Mouse (Mus musculus): ENCODE results near the gene AW011738.

Gene AW011738

DNA sequence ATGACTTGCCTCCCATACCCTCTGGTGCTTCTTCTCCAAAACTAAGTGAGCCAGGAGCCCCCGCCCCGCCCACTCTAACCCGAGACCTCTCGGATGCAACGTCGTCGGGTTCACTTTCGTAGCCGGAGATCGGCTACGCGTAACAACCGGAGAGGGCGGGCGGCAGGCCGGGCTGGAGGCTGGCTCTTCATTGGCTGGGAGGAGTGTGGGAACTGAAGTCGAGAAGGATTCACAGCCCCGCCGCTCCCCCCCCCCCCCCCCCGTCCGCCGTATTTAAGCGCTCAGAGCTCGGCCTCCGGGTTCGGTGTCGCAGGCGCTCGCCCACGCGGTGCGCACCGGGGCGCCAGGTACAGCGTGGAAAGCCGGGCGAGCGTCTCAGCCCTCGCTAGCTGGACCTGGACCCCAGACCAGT lies at the start of gene AW011738:
Gene AW011738 (plus strand): TSS at position 304 of the 412 bp plus-strand sequence.
- DNase-seq (ENCODE audit: low spot score) = peak; percentile 71

DNA sequence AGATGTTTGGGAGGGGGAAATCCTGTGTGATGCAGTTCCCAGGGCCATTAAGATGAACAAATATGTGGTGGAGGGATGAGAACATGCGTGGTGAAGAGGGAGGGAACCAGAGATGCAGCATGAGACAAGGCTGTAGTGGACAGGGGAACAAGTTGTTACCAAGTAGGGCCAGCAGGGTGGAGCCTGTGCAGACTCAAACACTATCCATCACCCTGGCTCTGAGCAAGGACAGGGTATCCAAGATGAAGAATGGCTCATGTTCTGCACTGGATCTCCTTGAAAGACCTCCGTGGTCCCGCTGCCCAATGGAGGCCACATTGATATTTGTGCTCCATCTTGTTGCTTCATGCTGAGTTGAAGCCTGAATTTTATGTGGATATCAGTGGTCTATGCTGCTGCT lies 48.3 kb upstream of the AW011738 start:
- no peak for DNase-seq (ENCODE audit: low spot score)

DNA sequence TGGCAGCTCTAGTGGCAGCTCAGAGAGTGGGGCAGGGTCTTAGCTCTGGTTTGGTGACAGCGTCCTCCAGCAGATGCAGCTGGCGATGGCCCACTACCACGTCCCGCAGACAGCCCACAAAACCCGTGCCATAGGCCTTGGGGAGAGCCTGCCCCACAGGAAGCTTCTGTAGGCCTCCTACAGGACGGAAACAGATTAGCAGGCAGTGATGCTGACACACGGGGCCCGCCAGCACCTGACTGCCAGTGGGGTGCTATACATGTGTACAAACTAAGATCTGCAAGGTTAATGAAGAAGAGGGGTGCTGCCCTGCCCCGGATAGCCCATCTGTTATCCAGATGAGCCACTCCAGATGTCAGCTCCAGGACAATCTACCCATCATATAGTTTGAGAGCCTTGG lies 36.6 kb upstream of the AW011738 start:
- peak; percentile 8 for DNase-seq (ENCODE audit: low spot score)

DNA sequence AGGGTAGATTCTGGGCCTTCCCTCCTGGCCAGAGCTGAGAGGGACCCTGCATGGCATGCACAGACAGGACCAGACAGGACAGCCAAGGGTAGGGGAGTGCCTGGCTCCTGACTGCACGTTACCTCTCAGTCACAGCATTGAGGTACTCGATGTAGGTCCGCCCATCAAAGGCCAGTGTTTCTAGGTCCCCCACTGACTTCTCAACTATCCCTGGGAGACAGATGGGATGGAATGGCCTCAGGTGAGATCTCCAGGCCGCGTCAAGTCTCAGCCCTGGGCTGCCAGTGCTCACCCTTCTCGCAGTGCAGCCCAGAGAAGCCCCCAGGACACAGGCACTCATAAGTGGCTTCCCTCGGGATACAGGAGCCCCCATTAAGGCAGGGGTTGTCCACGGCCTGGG lies 34.5 kb upstream of the AW011738 start:
- no peak for DNase-seq (ENCODE audit: low spot score)

DNA sequence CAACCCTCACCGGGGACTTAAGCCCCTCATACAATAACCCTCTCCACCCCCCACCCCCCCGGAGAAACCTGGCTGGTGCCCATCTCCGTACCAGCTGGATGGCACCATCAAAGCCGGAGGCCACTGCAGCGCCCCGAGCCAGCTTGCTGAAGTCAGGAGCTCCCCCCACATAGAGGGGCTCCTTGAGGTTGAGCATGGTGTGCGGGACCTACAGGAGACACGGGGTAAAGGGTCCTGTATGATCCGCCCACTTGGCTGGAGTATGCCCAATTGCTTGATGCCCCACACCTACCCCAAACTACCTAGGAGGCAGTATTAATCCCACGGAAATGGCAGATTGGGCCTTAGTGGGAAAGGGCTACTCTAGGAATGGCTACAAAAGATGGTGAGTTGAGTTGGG lies 34.0 kb upstream of the AW011738 start:
- no peak for DNase-seq (ENCODE audit: low spot score)

DNA sequence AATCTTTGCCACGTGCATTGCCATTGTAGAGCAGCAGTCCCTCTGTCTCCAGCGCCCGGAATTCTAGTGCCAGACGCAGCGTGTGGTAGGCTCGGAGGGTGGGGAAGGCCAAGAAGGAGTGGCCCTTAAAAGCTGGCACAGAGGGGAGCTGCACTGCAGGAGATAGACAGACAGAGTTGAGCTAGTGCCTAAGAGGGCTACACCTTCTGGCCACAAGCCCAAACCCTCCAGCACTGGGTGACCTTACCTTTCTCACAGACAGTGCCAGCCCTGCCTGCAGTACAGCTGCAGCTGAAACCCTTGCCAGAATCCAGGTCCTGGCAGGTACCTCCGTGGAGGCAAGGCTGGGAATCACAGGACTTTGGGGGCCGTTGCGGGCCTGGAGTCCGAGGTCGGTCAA lies 31.3 kb upstream of the AW011738 start:
- no peak for DNase-seq (ENCODE audit: low spot score)

DNA sequence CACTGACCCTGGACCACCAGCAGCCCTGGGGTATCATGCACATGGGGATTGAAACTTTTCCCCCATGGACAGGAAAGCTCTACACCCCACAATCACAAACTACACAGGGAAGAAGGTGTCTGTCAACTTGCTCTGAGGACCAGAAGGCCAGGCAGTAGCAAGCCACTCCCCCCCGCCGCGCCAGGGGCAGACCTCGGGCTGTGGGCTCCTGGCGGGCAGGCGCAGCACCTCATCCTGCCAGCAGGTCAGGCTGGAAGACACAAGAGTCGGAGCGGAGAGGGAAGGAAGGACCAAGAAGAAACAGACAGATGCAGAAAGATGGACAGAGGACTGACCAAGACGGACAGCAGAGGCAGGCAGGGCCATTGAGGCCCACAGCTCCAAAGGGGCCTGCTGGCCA lies 25.5 kb upstream of the AW011738 start:
- DNase-seq (ENCODE audit: low spot score) = no peak

DNA sequence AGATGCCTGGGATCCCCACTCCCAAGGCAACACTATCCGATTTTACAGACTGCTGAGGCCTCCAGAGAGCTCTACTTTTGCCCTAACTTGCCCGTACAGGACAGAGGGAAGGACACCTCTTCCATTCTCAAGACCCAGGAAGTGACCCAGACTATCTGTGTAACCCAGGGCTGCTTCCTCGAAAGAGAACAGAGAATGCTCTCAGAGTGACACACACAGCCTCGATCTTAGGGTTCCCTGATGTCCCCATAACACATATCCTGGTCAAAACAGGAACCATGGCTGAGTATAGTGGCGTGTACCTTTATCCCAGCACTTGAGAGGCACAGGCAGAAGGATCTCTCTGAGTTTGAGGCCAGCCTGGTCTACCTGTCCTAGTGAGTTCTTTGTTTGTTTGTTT lies 19.4 kb upstream of the AW011738 start:
- no peak for DNase-seq (ENCODE audit: low spot score)

DNA sequence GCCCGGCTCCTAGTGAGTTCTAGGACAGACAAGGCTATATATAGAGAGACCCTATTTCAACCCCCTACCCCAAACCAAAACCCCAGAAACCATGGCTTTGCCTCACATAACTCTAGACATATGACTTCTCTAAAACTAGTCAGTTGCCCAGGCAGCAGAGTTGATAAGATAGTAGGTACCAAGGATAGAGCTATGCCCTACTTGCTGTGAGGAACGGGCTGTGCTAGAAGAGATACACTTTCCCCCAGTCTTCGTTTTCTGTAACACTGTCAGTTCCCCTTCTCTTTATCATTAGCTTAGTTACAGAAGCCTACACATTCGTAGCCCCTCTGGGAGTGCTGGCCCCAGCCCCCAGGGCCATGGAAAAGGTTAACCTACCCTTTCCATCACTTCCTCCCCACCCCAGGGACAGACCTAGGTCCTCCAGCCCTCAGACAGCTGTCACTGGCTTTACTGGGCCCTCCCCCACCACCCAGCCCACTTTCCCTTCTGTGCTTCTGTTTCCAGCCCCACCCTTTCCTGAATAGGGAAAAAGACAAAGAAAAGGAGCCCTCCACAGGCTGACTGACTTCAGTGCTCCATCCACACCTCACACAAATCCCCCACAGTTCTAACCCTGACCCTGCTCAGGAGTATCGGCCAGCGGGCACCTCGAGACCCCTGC lies 18.7 kb upstream of the AW011738 start:
- no peak for DNase-seq (ENCODE audit: low spot score)

DNA sequence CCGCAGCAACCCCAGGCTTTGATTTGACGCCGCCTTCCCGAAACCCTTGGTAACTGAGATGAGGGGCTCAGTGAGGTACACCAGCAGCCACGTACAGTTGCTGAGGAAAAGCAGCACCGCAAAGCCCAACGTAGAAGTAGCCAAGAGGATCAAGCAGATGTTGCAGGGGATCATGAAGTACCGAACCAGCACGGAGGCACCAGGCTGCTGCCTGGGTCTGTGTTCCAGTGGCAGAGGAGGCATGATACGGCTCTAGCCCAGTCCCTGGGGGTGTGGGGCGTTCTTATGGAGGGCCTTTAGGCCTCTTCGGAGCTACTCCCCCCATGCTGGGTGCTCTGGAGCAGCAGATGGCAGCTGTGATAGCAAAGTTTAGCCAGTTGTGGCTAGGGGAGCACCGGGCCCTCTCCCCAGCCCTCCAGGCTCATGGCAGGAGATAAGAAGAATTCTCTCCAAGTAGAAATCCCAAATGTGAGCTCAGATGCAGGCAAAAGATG lies 17.6 kb upstream of the AW011738 start:
- no peak for DNase-seq (ENCODE audit: low spot score)

DNA sequence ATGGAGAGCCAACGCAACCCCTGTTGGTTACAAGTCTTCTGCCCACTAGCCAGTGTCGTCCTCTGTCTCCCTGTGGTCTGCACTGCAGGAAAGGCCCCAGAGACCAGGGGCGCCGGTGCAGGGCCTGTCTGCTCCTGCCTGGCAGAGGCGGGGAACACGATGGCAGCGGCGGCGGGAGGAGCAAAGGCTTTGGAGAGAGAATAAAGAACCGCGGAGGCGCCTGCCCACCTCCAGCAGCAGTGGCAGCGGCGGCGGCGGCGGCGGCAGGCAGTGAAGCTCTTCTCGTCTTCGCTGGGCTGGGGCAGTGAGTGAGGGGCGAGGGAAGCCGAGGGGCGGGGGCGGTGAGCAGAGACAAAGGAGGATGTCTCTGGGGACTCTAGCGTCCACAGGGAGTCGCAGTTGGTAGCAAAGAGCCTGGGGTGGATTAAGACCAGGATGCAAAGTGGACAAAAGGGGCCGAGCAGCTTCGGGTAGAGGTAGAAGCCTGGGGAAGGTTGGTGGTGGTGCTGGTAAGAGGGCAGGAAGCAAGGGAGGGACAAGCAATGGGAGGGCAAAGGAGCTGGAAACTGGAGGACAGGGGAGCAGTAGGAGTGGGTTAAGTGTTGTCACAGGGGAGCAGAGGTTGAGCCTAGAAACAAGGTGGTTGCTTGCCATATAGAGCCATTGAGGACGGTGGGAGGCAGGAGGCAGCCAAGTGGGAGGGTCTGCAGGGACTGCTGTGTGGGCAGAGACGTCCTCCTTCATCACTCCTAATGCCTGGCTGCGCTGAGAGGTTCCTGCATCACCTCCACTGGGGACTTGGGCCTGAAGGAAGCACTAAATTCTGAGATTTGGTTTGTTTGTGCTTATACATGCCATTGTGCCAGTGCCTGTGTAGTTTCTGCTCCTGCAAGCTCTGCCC lies 16.9 kb upstream of the AW011738 start:
- no peak for DNase-seq (ENCODE audit: low spot score)

DNA sequence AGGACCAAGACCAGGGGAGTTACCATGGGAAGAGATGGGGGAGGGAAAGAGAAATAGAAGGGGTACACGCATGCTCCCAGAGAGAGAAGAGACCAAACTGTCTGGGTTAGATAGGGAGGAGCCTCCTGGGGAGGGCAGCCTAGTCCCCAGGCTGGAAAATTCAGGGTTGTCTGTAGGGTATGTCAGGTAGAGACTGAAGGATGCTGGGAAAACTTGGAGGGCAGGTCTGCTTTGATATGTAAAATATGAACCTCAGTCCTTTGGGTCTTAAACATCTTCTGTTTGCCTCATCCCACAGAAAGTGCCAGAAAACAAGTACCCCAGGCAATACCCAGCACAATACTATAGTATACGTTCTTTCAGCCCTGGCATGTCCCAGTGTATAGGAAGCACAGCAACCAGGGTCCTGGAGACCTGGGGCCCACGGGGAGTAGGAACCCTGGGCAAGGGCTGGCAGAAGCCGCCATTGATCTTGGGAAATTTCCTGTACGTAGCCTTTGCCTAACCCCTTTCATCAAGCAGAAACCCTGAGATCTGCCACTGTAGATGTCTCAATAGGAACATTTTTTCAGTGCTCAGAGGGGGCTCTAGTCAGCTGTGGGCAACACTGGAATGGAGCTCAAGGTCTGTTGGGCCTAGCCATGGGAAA lies 14.8 kb upstream of the AW011738 start:
- no peak for DNase-seq (ENCODE audit: low spot score)

DNA sequence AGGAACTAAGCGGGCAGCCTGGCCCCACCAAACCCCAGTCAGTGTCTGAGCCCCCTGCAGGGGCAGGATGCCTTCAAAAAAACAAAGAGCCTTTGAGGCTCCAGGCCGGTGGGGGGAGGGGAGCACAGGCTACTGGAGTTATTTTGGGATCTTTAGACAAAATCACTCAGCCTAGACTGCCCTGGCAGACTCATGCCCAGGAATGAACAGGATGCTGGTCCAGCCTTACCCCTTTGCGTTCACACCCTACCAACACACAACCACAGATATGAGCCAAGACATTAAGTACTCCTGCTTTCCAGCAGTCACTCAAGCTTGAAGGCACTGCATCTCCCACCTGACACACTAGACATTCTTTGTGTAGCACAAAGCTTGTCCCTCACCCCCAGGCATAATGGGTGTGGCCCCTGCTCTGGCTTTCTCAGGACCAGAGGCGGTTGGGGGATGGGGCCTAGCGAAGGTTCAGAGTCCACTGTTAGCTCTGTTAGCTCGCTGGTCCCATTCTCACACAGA lies 14.2 kb upstream of the AW011738 start:
- DNase-seq (ENCODE audit: low spot score) = no peak

DNA sequence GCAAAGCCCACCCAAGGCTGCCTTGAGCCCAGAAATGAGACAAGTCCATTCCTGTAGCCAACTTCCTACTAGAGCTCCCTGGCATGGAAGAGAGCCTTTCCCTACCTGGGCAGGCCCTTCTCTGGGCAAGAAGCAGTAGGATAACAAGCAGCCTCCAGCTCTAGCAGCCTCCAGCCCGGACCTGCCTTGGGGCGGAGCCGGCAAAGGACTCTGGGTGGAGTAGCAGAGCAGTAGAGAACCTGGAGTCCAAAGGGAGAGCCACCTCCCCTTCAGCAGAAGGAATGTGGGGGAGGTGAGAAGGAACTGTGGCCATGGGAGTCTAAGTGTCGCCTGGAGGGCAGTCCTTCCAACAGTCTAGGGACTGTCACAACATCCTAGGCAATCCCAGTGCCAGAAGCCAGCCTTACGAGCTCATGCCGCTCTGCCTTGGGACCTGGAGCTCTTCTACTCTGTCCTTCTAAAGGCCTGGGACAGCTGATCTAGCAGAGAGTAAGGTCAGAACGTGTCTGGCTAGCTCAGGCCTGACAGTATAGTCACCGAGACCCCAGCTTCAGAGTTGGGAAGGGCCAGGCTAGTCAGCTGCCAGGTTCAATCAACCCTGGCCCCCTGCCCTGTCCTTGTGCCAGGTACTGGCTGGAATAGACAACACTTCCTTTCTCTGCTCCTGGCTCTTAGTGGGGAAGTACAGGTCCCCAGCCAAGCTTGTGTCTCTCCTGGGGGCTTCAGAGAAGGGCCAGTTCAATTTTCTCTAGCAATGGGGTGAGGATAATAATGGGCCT lies 10.5 kb upstream of the AW011738 start:
- DNase-seq (ENCODE audit: low spot score) = no peak

DNA sequence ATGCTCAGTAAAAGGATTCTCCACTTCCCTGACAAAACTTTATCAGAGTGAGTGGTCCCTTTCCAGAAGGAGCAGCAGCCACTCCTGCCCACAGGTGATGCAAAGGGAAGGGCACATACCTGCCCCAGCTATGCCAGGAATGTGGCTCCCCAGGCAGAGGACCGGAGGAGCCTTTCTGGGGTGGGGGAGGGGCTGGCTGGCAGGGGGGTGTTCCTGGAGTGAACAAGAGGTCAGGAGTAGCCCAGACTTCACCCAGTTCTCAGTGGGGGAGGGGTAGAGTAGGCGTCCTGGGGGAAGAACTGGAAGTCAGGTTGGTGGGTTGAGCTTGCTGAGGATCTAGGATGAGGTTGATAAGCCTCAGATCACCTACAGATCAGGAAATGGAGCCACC lies 9.9 kb upstream of the AW011738 start:
- DNase-seq (ENCODE audit: low spot score) = no peak

DNA sequence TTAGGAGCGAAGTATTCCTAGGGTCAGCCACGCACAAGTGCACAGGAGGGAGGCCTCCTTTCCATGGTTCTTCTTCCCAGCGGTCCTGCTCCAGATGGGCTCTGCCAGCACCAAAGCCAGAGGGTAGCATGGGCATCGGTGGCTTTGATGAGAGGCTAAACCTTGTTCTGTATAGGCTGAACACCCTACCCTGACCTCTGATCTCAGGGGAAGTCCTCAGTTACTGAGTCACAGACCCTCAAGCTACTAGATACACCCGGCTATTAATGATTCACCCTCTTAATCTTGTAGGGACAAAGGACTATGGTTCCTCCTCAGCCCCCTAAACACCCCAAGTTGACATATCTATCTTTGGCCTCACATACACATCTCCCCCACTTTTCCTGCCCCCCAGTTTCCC lies 9.2 kb upstream of the AW011738 start:
- DNase-seq (ENCODE audit: low spot score) = no peak

DNA sequence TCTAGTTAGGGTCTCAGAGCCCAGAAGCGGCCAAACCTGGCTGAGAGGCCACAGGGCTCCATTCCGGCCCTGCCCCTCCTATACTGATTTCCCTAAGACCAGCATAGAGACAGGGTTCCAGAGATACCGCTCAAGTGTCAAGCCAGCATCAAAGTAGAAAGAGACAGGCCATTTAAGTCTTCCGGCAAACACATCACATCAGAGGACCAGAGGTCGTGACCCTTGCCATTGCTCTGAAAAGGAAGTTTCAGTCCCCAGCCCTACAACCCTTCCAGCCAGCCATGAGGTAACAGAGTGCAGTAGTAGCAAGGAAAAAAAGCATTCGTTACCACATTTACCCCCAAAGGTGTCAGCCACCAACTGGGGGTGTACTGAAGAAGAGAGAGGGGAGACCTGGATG lies 8.8 kb upstream of the AW011738 start:
- no peak for DNase-seq (ENCODE audit: low spot score)

DNA sequence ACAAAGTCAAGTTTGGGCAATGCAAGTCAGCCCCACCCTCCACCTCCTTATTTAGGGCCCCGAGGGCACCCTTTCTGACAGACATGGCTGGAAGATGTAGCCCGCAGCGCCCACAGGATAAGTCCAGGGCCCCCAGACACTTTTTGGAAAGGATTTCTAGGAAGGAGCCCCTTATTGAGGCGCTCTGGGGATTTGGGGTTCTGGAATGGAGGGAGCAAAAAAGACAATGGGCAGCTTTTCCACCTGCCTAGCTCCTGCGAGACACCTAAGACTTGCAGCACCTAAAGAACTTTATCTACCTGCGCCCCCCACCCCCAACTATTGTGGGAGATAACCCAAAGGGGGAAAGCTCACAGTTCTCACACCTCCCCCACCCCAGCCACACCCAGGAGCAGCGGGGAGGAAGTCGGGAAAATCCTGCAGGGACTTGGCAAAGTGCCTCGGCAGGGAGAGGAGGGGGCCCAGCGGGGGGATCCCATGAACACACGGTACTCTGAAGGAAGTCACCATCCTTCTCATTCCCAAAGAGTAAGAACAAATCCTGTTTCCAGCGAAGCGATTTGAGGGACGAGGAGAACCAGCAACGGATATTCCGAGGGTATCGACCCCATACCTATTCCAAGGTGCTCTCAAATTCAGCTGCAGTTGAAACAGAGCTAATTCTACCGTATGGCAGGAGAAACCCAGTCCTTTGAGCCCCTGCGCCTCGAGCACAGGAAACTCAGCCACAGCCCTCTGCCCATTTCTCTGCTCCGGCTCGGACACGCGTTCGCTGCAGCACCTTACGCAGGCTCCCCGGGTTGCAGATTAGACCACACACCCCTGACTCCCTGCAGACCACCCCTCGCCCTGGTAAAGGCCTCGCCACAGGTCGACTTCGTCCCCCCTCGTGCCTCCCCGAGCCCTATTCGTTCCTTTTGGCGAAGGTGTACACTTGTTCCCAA lies 6.9 kb upstream of the AW011738 start:
- no peak for DNase-seq (ENCODE audit: low spot score)

DNA sequence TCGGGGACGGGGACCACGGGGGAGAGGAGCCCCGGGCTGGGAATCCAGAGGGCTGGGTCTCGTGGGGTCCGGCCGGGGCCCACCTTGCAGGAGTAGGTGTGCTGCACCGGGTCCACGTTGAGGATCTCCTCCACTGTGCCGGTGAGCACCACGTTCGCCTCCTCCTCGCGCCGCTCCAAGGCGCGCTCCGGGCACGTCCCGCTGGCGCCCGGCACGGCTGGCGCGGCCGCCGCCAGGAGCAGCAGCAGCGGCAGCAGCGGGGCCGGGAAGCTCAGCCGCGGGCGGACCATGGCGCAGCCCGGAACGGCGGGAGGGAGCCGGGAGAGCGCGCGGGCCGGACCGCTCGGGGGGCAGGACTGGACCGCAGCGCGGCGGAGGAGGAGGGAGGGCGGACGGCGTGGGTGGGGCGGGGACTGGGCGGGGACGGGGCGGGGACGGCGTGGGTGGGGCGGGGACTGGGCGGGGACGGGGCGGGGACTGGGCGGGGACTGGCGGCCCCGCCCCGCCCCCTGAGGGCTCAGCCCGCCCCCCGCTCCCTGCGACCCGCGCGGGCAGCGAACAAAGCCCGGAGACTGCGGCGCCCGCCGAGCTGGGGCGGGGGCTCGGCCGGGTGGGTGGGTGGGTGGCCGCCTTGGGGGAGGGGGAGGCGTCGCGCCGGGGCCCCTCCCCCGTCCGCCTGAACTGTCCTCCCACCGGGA lies 5.8 kb upstream of the AW011738 start, which contains the start of gene Agrn:
Gene Agrn (minus strand): TSS at position 358 of the 698 bp plus-strand sequence.
- peak; percentile 32 for DNase-seq (ENCODE audit: low spot score)

DNA sequence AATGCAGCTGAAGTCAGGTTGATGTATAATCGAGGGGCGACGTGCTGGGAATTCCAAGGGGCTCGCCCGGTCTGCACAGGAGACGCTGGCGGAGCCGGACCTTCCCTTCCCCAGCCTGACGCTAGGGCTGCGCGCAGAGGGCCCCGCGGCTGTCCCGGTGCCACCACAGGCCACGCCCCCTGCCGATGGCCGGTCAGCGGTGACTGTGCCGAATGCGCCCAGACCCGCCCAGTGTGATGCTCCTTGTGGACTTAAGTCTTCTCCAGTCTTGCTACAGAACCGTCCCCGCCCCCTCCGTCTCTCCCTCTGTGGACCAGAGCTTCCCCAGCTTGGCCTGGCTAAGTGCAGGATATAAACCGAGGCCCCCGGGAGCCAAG lies 5.3 kb upstream of the AW011738 start:
- DNase-seq (ENCODE audit: low spot score) = peak; percentile 28

All from T-cell, adult 2 months (primary cell).